Mouse (Mus musculus) CD4-positive, CD25-positive, alpha-beta regulatory T cell, adult 2 months (primary cell): ENCODE results near the gene Gabarapl1.
"Not testable (repeated sequence)": the region's sequence is repeated elsewhere in the genome, so short reads cannot be mapped to it uniquely, and the experiment has no call there.

Experiments
- DNase-seq: peaks from one replicate; pipeline ENCODE4 v3.0.0-alpha.2; 2012; ENCODE audit warnings: low read depth, low spot score

Gene Gabarapl1

GRCm38 (mm10) chr6:129532942-129533860 is at the start of gene Gabarapl1:
TSS of gene Gabarapl1 (plus strand) at chr6:129533160.
- peak; percentile 75 for DNase-seq

GRCm38 (mm10) chr6:129494924-129495323 is 38.0 kb upstream of the Gabarapl1 start:
- DNase-seq = no peak

DNA sequence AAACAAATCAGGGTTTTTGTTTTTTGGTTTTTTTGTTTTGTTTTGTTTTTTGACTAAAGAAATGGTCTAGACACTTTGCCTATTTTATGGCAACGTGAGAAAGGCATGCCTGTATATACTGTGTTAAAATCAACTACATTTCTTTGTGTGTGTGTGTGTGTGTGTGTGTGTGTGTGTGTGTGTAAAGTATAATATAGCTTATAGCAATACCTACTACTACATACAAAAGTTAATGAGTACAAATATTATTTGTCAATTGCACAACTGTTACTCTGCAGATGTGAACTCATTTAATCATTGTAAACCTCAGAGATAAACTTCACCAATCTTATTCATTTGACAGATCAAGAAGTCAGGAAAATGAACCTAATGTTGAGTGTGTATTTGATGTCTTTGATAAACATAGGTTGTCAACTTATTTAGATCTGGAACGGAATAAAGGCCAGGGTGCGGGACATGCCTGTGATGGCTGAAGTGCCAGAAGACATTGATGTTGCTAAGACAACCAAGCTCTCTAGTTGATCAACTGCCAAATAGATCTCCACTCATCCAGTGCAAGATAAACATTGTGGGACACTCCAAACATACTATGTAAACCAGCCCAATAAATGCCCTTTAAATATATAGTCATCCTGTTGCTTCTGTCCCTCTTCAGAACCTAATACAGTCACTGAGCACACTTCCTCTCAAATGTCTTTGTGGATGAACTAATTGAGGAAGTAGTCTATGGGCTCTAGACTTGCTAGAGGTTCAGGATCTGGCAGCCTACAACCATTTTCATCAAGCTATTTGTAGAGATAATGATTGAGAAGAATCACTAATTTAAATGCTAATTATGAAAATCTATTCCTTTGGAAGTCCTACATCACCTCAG is 35.4 kb upstream of the Gabarapl1 start:
- no peak for DNase-seq

- DNase-seq = not testable (repeated sequence)
These were observed 33.4 kb upstream of the Gabarapl1 start for GRCm38 (mm10) chr6:129499516-129499915.

DNA sequence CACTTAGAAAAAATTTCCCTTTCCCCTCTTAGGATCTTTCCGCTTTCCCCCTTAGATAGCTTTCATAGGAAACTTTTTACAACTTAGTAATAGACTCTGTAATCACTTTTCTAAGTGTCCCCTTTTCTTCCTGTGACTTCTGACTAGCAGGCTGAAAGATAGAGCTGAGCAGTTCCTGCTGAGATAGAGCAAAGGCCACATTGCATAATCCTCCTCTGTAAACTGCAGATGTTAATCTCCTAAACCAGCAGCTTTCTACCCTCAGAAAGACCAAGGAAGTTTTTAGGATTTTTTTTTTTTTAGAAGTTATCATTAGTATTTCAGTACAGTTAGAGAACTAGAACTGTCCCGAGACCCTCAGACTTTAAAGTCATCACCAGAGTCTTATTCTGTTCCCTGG is 29.5 kb upstream of the Gabarapl1 start:
- DNase-seq = no peak

DNA sequence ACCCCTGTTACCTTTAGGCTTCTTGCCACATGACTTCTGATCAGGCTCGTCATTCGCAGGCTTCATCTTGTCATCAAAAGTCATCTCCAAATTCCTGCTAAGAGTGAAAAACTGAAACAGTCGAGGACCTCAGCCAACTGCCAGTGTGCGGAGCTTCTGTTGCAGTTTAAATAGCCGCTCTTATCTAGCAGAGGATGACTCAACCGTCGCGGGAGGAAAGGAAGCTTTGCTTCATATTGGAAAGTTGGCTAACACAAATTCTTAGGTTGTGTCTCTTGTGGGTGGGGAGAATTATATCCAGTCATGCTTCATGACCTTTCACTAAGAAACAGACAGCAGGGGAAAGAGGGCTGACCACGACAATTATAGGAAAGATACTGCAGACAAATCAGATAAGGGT is 25.9 kb upstream of the Gabarapl1 start, which contains the start of gene Olr1:
Gene Olr1 (minus strand): TSS at position 142 of the 400 bp plus-strand sequence.
- DNase-seq = no peak

DNA sequence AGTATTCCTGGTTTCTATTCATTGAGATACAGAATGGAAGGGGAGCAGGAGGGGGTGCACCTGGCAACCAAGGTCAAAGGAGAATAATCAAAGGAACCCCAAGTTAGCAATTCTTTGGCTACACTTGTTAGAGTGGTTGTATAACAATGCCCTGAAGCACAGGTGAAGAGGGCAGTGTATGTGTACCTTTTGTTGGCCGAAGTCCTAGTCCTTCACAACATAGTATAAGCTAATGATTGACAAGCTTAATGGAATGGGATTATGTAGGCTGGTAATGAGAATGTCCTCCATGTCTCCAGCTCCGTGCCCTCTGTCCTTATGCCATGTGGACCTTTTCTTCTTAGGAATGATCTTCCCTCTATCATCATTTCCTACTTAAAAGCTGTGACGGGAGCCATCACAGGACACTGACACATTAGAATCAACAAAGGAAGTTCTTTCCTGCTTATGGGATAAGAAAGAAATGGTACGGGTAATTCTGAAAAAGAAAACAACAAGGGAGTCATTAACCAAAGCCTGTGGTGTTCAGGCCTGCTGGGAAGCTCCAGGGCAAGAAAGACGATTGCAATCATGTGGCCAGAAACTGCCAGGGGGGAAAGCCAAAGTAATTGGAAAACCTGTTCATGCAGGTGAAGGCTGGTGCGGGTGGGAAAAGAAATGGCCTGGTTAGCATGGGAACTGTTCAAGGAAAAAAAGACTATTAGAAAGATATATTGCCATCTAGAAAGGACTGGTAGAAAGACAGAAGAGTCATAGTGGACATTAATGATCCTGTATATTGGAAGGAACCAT is 22.6 kb upstream of the Gabarapl1 start:
- DNase-seq = no peak

DNA sequence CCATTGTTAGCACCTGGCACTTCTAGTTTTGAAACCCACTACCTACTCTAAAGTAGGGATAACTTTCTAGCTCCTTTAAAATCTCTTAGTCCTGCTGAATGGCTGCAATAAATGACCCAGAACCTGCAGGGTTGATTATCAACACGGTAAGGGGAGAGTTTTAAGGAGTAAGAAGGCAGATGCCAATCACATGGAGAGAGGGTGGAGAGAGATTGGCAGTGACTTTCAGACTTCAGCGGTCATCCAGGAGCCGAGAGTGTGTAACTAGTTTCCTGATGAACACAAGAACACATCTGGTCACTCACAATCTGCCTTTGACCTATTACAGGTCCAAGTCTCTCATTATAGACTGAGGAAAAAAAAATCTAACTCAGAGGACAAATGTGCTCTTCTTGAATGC is 20.6 kb upstream of the Gabarapl1 start, which contains the start of gene Tmem52b:
Gene Tmem52b (plus strand): TSS at position 189 of the 400 bp plus-strand sequence.
- DNase-seq = no peak

DNA sequence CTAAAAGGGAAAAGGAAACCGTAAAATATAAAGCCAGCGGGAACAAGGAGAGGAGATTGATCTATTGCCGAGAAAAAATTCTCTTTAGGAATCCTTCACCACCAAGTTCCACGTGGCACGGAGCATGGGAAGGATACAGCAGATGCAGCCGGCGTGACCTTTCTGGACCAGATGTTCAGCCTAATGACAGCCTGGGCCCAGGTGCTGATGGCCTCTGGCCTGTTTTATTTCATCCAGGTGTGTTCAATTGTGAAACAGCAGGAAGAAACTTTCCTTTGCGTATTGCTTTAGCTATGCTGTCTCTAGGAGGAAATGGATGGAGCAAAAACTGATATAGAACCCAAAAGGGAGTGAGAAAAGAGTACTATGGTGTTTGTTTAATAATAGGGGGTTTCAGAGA is 20.1 kb upstream of the Gabarapl1 start:
- DNase-seq = no peak

DNA sequence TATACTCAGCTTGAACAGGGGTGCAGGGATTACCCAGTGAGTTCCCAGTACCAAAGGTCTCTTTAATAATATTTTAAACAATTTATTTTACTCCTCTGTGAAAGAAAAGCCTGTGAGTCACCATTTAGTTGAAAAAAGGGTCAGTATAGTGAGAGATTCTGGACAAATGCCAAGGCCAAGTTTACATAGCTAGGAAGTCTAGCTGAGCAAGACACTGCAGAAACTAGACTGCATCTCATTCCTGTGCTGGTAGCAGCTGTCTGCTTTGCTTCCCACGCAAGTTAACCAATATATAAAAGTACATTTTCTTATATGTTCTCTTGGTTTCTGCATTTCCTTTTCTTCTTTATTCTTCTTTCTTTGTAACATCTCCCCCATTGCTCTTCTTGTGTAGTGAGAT is 19.6 kb upstream of the Gabarapl1 start:
- DNase-seq = no peak

- DNase-seq = no peak
These were observed 18.6 kb upstream of the Gabarapl1 start for GRCm38 (mm10) chr6:129514376-129514775.

DNA sequence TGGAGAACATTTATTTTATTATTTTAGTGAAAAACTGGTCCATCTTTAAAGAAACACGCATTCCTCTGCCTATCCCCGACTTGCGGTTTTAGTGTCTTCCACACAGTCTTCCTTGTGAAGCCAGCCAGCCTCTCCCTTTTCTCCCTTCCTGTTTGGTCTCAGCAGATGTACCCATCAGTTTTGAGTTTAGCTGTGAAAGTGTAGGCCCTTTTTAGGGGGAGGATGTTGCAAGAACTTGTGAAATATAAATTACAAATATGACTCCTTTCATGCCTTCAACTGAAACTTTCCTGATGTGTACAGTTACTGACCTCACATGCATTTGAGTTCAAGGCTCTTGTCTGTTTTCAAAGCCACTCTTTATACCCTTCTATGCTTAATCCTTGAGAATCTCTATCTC is 17.9 kb upstream of the Gabarapl1 start:
- no peak for DNase-seq

GRCm38 (mm10) chr6:129516388-129516787 is 16.6 kb upstream of the Gabarapl1 start:
- no peak for DNase-seq

DNA sequence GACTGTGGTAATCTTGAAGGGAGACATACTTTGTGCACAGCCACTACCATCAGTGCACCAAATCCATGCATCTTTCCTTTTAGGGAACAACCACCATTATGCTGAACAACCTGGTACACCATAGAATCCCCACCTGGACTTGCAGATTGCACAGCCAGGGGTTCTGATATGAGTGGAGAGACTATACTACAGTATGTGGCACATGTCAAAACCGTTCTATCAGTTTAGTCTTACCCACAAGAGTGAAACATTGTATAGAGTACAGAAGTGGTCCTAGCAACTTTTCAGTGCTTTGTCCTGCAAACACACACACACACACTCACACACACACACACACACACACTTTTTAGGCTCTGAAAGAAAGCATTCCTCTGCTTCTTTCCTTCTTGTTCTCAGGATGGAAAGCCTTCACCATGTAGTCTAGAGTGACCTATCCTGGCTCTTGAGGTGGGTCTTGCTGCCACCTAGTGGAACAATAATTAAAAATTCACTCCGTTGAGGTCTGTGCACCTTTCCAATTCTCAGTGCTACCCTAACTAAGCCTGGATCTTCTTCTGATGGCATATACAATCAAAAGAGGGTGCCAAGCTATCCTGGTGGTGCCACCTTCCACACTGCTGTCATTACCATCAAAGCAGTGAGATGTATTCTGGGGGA is 15.1 kb upstream of the Gabarapl1 start:
- DNase-seq = peak; percentile 57

- no peak for DNase-seq
These were observed 6.9 kb upstream of the Gabarapl1 start for GRCm38 (mm10) chr6:129526069-129526468.

GRCm38 (mm10) chr6:129527416-129527815 is 5.5 kb upstream of the Gabarapl1 start:
- no peak for DNase-seq

- no peak for DNase-seq
These were observed 3.4 kb upstream of the Gabarapl1 start for GRCm38 (mm10) chr6:129529605-129530004.

DNA sequence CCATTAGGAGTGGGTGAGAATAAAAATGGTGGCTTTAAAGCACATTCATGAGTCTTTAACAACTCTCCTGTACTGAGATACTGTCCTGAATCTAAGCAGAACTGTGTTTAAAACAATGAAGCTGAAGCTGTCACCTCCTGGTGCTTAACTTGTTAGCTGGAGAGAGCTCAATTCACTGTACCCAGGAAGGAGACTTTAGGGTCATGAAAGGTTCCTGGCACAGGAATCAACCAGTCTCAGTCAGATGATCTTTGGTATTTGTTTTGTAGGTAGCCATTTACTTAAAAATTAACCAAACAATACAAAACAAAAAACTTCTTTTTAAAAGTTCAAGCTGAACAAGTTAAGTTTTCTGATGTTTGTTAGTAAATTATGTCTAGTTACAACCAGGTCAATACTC is 2.7 kb upstream of the Gabarapl1 start:
- no peak for DNase-seq

GRCm38 (mm10) chr6:129532556-129532941 is 411 bp upstream of the Gabarapl1 start:
- peak; percentile 41 for DNase-seq

DNA sequence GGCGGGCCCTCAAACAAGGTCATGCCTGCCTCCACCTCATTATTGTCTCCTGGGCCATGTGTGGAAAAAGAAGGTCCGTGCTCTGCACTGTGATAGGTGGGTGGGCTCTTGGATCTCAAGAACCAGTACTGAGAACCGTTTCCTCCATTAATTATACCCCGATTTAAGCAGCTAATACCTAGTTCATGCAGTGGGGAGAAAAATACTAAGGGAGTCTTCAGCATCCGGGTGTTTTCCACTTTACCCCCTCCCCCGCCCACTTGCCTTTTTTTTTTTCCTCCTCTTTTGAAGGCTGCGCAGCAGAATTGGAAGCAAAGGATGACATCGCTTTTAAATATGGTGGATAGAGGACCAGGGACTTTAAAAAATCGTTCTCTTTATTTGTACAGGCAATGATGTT is 1.1 kb downstream of the Gabarapl1 start:
- DNase-seq = peak; percentile 46

GRCm38 (mm10) chr6:129534627-129535190 is 1.7 kb downstream of the Gabarapl1 start:
- no peak for DNase-seq
